Mouse (Mus musculus) megakaryocyte, embryonic 14.5 days (primary cell): ENCODE data around the gene Galnt17.

ENCODE experiments used
- FLI1 ChIP-seq: IDR thresholded peaks from 2 replicates; pipeline ENCODE4 v1.6.1; 2012; ENCODE audit warnings: low read length, inconsistent platforms, mixed read lengths
- GATA1 ChIP-seq: IDR thresholded peaks from 3 replicates; pipeline ENCODE4 v1.6.1; 2012; ENCODE audit warnings: mixed read lengths, low read length, inconsistent platforms, borderline replicate concordance

GRCm38 (mm10) chr5:131169186-131169585, 139.1 kb downstream of the Galnt17 start:
- TF ChIP-seq GATA1 (no peak), FLI1 (no peak)
